Mouse (Mus musculus) retina, postnatal 1 day (tissue): ENCODE measurements at regions not wholly inside any gene's neighbourhood (a gene's known extent, or its start where the extent isn't known, plus 50 kb on each side); places are given as distances from the start of the nearest gene placed in this dataset.
A peak's percentile ranks its signal among the peaks of the same experiment; 100 is the strongest.

Experiments used
- DNase-seq: peaks from one replicate; pipeline ENCODE4 v3.0.0-alpha.2; 2012

DNA sequence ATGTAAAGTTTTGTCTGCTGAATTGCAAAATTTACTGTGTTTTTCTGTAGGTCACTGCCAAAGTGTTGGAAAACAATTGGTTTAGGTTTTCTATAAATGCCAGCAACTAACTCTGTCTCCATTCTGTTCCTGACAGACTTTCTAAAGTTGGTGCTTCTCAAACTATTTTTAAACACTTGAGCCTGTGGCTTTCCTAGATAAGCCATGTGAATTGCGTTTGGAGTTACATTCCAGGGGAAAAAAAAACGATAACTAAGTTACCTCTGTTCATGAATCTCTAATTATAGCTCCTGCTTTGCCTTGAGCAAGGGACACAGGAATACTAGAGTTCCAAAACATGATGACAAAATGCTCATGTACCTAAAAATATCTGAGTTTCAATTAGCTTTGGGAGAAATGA is 1298.0 kb upstream of the Fam98a start:
- DNase-seq = no peak

DNA sequence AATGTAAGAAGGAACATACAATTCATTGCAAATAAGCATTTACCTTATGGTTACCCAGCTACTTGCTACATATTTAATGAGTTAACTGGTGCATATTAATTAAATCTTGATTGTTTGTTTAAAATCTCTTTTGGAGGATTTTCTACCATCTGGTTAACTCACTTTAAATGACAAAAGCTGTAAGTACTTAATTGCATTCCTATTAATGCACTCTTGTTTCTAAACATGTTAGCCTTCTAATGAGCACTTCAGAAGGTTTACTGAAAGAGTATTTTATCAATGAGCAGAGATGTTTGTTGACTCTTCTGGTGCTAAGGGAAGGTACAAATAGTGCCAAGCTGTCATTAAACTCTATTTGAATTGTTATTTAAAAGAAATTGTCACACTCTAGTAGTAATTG is 1296.6 kb upstream of the Fam98a start:
- DNase-seq = peak; percentile 54

DNA sequence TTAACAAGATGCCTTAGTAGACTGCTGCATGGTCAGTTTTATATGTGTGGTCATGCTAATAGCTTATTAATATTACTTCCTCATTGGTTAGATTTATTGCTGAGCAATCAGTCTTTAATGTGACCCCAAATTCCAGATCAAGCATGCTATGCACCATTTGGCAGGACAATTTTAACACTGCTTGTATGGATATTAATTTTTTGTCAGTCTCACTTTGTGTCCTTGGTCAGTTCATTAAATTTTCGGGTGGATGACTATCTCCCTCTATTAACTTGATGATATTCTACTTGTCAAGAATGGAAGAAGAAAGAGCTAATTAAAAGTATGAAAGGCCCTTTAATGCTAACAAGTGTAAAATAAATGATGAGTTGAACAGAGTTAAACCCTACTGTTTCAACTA is 1266.2 kb upstream of the Fam98a start:
- DNase-seq = peak; percentile 87
